Mouse (Mus musculus) adrenal gland, postnatal 14 days (tissue): ENCODE measurements around the gene Cdc34. TPM values are rescaled to one million over a fixed set of nuclear protein-coding genes. Genes with fewer than 3 reads are reported as not detected.

ENCODE experiments used
- DNase-seq: peaks from one replicate; pipeline ENCODE4 v3.0.0; 2021; ENCODE audit warnings: mixed read lengths
- long read RNA-seq, 2 experiments: library from polyadenylated mRNA; stranded (forward); transcript quantifications; one replicate each; pipeline ENCODE4 v2.0.0; 2021
- total RNA-seq: library from RNA; stranded (reverse); gene quantifications from 2 replicates; pipeline ENCODE4 v1.2.3, GENCODE M21; 2021

Gene Cdc34
- total RNA-seq = 79.1 and 82.4 TPM in 2 replicates
- long read RNA-seq, experiment 1, transcript Cdc34-201 (5 exons, 1,266 nt) = major isoform, 31 of 90 reads
- long read RNA-seq, experiment 1, partial matches to known transcripts = 2 of 90 reads
- long read RNA-seq, experiment 1, other reads (novel, unspliced or antisense) = 50 of 90 reads
- long read RNA-seq, experiment 2, transcript Cdc34-201 (5 exons, 1,266 nt) = major isoform, 27 of 103 reads
- long read RNA-seq, experiment 2, partial matches to known transcripts = 1 of 103 reads
- long read RNA-seq, experiment 2, other reads (novel, unspliced or antisense) = 69 of 103 reads

DNA sequence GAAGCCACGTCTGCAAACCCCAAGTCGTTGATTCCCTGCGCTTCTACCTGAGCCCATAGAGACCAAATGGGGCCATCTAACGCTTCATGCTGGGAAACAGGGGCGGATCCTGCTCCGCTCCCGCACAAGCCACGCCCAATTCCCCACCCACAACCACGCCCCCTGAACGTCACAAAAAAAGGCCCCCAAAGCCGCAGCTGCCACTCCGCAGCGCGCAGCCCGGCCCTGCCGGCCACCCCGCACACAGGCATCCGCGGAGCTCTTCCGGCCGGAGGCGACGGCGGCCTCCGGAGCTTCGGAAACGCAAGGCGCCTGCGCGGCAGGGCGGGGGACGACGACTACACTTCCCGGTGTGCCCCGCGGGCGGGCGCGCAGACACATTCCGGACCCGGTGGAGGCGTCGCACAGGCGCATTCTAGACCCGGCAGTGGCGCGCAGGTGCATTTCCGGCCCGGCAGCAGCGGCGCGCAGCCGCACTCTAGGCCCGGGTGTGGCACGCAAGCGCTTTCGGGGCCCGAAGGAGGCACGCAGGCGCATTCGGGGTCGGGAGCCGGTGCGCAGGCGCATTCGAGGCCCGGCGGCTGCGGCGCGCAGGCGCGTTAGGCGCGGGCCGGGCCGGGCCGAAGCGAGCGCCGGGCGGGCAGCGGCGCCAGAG lies at the start of gene Cdc34:
Gene Cdc34 (plus strand): TSS at position 605 of the 655 bp plus-strand sequence.
- DNase-seq = peak; percentile 99

- peak; percentile 42 for DNase-seq
Observed at GRCm38 (mm10) chr10:79633006-79633777, 48.8 kb upstream of the Cdc34 start.

GRCm38 (mm10) chr10:79636287-79636686 lies 45.7 kb upstream of the Cdc34 start:
- DNase-seq = no peak

- DNase-seq = peak; percentile 49
Observed at GRCm38 (mm10) chr10:79637128-79638110, 44.6 kb upstream of the Cdc34 start, which contains the start of gene Shc2. TSS of gene Shc2 (minus strand) at chr10:79637918.

GRCm38 (mm10) chr10:79638486-79639204 lies 43.4 kb upstream of the Cdc34 start:
- DNase-seq = peak; percentile 57

GRCm38 (mm10) chr10:79645711-79646110 lies 36.3 kb upstream of the Cdc34 start, which contains the start of gene Odf3l2:
TSS of gene Odf3l2 (minus strand) at chr10:79645738.
- DNase-seq = no peak

DNA sequence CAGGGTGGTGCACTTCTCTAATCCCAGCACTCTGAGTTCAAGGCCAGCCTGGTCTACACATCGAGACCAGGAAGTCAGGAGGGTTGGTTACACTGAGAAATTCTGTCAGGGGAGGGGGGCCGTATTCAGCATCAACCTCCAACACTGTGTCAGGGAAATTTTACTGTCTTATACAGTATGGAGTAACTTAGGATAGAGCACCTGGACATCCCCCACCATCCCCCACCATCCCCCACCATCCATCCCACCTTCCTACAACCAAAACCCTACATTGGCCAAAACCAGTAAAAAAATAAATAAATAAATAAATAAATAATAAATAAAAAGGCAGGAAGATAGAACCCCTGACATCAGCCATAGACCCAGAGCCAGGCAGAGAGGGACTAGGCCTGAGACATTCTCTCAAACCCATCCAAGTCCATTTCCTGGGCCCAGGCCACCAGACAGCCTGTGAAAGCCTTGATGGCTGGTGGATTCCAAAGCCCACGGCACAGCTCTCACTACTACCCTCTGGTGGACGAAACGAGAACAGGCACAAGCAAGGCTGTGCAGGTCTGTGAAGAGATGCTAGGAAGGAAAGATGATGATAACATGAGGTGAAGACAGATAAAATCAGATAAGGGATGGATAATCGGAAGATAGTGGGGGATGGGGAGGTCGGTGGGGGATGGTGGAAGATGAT lies 32.8 kb upstream of the Cdc34 start:
- peak; percentile 79 for DNase-seq

DNA sequence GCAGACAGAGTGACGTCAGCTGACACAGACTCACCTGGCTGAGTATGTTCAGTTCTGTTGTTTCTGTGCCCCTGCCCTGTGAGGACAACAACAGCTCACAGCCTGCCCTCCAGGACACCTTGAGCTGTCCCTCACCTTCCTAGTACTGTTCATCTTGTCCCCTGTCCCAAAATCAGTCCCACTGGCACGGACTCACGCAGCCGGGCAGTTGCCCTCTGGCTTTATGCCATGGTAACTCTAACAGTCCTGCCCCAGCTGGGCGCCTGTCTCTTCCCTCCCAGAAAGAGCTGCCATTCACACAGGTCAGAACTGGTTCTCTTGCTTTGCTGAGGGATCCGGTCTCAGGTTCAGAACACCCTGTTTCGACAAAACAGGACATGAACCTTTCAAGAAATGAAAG lies 29.2 kb upstream of the Cdc34 start:
- no peak for DNase-seq

DNA sequence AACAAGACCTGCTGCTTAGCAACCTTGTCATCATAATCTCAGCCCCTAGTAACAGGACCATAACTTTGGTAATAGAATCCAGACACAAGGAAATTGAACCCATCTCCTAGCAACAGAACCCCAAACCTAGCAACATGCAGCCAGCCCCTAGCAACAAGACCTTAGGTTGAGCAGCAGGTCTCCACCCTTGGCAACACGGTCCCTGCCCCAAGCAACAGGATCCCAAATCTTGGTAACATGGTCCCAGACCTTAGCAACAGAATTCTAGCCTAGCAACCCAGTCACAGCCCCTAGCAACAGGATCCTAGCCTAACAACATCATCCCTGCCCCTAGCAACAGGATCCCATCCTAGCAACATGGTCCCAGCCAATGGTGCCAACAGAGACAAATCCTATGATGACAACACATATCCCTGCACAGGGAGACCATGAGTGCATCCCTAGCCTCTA lies 27.0 kb upstream of the Cdc34 start:
- DNase-seq = no peak

GRCm38 (mm10) chr10:79658829-79659228 lies 23.2 kb upstream of the Cdc34 start:
- no peak for DNase-seq

DNA sequence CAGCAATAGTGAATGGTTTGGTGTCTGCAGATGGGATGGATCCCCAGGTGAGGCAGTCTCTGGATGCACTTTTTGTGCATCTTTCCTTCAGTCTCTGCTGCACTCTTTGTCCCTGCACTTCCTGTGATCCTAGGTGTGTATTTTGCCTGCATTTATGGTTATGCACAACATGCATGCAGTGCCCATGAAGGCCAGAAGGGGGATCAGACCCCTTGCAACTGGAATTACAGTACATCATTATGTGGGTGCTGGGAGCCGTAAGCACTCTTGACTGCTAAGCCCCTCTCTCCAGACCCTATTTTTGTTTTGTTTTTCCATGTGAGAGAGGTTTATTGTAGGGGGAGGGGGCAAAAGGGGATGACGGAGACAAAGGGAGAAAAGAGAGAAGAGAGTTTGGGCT lies 21.7 kb upstream of the Cdc34 start:
- DNase-seq = no peak

GRCm38 (mm10) chr10:79661861-79662260 lies 20.1 kb upstream of the Cdc34 start:
- no peak for DNase-seq

- DNase-seq = peak; percentile 76
Observed at GRCm38 (mm10) chr10:79664131-79664665, 17.8 kb upstream of the Cdc34 start, which contains the start of gene Madcam1. TSS of gene Madcam1 (plus strand) at chr10:79664559.

GRCm38 (mm10) chr10:79665051-79665450 lies 16.9 kb upstream of the Cdc34 start:
- DNase-seq = no peak

GRCm38 (mm10) chr10:79666493-79666892 lies 15.5 kb upstream of the Cdc34 start:
- no peak for DNase-seq

DNA sequence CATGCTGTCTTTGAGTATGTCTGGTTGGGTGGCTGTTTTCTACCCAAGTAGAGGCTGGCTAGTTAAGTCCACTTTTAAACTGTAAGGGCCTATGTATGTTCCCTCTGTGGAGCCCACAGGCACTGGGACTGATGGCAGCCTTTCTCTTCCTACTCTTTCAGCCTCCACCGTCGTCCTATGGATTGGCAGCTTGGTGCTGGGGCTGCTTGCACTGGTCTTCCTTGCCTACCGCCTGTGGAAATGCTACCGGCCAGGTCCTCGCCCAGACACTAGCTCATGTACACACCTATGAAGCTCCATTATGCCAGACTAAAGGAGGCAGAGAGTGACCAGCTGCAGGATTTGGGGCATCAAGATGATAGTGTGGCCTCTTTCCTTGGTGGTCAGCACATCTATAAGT lies 13.9 kb upstream of the Cdc34 start:
- no peak for DNase-seq

GRCm38 (mm10) chr10:79668771-79669575 lies 13.0 kb upstream of the Cdc34 start, which contains the start of gene Tpgs1:
TSS of gene Tpgs1 (plus strand) at chr10:79669369.
- DNase-seq = peak; percentile 91

- peak; percentile 83 for DNase-seq
Observed at GRCm38 (mm10) chr10:79669576-79670057, 12.4 kb upstream of the Cdc34 start.
